Mouse (Mus musculus) lung, postnatal 25 days (tissue): ENCODE data around the gene Olfr410.

Experiments used
- DNase-seq: peaks from one replicate; pipeline ENCODE4 v3.0.0; 2022; ENCODE audit warnings: low spot score

Gene Olfr410

DNA sequence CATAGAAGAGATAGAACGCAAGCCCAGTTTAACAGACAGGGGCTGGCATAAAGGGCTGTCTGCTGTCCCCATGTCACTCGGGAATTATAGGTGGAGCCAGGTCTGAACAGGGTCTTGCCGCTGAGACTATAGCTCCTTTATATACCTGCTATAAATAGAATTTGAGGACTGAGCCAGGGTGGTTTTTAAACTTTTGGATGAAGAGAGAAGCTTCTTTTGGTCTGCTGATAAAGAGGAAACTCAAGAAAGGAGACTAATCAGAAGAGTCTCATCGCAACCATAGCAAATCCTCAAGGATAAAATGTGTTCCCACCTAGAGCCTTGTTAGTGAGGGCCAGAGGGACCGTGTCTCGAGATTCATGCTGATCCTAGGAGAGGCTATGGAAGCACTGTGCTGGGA, at the start of gene Olfr410:
Gene Olfr410 (minus strand): TSS at position 101 of the 400 bp plus-strand sequence.
- DNase-seq: no peak

DNA sequence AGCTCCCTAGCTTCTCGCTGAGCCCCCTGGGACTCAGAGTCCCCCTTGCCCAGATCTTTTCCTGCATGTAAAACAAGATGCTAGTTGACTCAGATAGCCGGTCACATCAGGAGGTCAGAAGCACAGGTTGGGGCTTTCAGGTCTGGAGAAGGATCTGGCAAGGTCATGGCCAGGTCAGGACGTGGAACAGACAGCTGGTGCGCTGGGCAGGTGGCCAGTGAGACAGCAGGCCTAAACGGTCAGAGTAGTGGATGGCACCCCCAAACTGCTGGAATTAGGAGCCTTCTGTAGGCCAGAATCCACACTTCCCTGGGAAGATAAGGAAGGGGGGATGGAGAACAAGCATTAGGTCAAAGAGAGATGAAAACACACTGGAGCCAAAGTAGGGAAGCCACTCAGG, 49.4 kb upstream of the Olfr410 start:
- DNase-seq: no peak

DNA sequence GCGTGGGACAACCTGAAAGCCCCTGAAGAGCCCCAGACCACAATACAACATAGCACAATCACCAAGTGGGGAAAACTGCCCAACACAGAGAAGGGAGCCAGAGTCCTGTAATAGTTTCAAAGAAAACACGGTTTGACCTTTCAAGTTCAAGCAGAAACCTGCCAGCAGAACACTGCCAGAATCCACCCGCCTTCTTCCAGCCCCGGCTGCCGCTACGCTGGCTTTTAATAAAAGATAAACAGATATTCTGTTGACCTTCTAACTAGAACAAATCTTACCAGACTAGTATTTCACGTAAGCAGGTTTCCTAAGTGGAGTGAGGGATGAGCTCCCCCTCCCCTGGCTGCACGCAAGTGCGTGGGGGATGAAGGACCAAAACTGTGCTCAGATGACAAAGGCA, 47.8 kb upstream of the Olfr410 start:
- DNase-seq: no peak

DNA sequence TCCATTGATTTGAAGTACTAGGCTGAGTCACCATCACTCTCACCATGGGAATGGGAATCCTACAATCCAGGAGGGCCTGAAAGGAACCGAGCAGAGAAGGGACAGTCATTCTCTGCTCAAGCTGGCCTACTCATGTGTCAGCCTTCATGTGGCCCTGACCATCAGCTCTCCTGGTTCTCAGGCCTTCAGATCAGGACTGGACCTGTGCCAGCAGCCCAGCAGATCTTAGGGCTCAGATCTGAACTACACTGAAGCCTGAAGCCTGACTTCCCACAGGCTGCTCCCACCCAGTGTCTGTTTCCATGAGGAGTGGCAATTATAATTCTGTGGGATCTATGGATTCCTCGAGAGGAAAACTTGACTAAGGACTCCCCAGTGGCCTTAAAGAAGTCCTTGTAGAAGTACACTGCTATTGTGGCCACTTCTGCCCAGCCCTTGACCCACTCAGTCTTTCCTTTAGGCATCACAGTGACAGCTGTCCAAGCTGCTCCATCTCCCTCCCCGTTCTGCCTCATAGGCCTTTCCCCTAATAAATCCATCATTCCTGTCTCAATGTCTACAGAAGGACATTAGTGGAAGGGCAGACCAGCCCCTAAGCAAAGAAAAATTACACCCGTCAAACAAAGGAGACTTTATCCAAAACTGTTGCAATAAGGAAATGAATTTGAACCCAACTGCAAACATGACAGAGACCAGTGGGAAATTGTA, 41.5 kb upstream of the Olfr410 start:
- no peak for DNase-seq

DNA sequence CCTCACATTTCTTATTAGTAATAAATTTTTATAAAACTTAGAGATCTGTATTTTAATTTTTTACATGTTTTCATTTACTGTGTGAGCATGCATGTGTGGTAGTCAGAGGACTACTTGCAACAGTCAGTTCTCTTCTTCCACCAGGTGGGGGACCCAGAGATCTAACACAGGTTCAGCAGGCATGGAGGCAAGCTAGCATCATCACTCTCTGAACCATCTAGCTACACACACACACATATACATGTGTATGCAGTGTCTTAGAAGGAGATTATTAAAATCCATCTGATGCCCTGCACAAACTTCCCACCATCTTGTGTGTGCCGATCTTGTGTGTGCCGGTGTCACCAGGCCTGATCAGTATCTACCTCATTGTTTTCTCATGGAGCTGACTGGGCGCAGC, 39.0 kb upstream of the Olfr410 start:
- peak; percentile 27 for DNase-seq

DNA sequence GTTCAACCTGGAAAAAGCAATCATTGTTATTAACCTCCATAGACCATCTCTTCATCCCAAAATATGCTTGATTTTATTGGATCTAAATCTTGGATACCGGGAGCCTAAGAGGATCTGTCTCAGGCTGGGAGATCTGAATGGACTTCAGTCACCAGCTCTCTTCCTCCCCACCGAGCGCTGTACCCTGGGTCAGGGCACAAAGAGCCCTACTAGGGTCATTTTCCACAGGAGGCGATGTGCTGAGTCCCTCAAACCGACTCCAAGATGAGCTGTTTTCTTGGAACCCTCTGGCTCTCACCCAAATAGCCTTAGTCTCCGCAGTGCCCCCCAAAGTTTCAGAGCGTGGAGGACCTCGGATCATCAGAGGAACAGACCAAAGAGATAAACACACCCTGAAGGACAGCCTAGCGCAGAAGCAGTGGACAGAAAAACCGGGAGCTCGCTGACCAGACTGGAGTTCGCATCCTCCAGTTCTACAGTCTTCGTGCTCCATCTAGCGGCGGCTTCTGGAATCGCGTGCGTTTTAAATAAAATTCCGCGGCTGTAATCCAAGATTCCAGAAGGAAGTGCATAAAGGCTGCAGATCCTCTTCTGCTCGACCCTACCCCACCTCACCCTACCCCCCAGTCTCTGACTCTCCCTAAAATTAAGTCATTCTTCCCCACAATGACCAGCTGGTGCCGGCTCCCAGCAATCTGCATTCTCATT, 33.7 kb upstream of the Olfr410 start:
- peak; percentile 43 for DNase-seq

DNA sequence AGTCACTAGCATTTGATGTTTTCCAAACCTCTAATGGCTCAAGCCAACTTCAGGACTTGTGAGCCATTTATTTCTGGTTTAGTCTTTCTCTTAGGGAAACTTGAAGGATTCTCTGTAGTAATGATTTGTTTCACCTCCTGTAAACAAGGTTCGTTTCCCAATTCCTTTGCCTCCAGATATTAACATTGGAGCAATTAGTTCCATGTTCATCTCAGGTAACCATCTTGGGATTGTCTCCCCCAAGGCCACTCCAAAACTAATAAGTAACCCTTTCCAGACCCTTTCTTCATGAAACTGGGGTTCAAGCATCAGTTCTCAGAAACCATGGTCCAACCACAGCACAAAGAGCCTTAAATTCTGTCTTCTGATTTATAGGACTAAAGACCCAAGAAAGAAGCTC, 23.9 kb upstream of the Olfr410 start, which contains the start of gene Olfr412:
Gene Olfr412 (plus strand): TSS at position 301 of the 400 bp plus-strand sequence.
- no peak for DNase-seq

DNA sequence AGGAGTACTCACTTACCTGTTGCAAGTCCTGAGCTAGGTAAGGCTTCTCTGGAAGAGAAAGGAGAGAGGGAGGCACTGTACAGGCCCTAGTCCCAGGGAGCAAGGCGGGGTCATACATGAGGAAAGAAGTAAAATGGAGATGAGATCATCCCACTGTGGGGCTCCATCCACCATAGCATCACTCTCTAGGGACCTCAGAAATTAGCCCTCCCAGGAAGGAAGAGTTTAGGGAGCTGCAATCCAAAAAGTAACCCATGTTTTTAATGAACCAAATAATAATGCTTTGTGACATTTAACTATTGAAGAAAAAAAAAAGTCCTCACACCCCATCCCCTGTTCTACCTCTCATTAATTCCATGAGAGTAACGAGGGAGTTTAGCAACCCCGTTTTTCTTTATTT, 14.7 kb upstream of the Olfr410 start, which contains the start of gene Olfr411:
Gene Olfr411 (minus strand): TSS at position 101 of the 400 bp plus-strand sequence.
- DNase-seq: no peak

DNA sequence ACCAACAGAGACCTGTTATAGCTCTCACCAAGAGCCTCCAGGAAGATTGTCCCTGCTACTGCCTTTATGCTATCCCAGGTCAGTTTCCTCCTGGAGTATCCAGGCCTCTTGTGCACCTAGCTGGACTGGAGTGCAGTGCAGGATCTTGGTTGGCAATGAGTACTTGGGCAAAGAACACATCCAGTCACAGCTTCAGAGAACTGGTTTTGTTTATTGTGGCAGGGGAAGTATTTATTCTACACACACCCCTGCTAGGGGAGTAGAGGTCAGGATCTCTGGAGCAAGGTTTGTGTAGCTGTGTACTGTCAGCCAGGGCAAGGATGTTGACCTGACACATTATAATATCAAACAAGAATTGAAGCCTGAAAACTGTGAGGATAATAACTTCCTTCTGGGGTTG, 9.1 kb downstream of the Olfr410 start:
- no peak for DNase-seq

DNA sequence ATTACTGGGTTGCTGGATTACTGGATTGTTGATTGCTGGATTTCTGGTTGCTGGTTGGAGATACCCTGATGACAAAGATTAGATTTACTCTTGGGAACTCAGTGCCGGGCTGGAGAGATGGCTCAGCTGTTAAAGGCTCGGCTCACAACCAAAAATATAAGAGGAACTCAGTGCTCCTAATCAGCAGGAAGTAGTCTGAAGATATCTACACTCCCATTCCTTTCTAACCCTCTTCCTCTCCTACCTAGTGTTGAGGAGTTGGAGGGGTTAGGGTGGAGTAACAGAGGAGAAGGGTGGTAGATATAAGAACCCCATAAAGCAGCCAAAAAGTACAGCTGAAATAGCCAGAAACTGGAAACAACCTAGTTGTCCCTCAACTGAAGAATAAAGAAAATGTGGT, 11.8 kb downstream of the Olfr410 start:
- DNase-seq: no peak

DNA sequence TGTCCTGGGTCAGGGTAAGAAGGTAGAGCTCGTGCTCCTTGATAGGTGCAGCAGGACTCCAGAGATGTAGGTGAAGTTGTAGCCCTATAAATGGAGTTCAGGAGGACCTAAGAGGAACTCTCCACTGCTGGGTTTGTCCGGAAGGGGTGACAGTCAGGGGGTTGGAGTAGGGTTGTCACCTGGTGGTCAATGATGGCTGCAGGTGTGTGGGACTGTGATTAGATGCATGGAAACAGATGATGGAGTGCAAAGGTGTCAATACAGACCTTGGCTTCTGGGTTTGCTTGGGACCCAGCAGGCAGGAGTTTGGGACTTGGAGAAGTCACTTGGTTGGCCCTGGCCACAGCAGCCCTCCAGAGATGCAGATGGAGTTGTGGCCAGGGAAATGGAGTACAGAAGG, 50.6 kb downstream of the Olfr410 start:
- DNase-seq: no peak

DNA sequence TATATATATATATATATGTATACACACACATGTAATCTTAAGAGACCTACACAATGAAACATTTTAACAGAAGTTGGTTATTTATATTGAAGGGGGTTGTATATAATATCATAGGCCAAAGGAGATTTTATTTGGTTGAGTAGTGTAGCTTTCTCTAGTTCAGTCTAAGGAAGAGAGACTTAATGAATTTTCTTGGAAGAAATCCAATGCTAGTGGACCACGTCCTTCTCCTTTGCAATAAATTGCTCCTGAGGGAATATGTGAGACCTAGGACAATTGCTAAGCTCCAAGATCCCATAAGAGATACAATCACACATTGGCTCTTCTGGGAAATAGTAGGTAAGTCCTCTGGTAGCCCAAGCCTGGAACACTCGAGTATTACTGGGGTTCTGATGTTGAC, 54.4 kb downstream of the Olfr410 start, which contains the start of gene Olfr59:
Gene Olfr59 (plus strand): TSS at position 301 of the 400 bp plus-strand sequence.
- no peak for DNase-seq
